Mouse (Mus musculus) MEL (cell line): ENCODE results near the gene Dbnl. TPM values are rescaled to one million over a fixed set of nuclear protein-coding genes. Genes with fewer than 3 reads are reported as not detected.

Source experiments
- DNase-seq: peaks from one replicate; pipeline ENCODE4 v3.0.0; 2011; ENCODE audit warnings: low read depth, low spot score
- H3K27ac ChIP-seq: 2 replicates; pipeline ENCODE4 v1.5.1; 2012; ENCODE audit warnings: low read depth, mild to moderate bottlenecking, control low read depth, low read length, moderate library complexity; ENCODE audit not compliant: control insufficient read depth
- H3K27me3 ChIP-seq, 2 experiments: fragments of 150-350 bp in 1 of 2; sonication (generic) in 1 of 2; 2 replicates each; pipeline ENCODE4 v1.6.1; 2012; ENCODE audit warnings: low read length in 2 of 2, mild to moderate bottlenecking in 2 of 2, improper control_type of control experiment in 1 of 2, moderate library complexity in 1 of 2; ENCODE audit not compliant: insufficient read depth in 2 of 2, control insufficient read depth in 1 of 2
- H3K36me3 ChIP-seq, 2 experiments: 2 replicates each; pipeline ENCODE4 v1.6.1; 2012 to 2014; ENCODE audit warnings: low read length in 2 of 2, improper control_type of control experiment in 1 of 2, inconsistent platforms in 1 of 2, mild to moderate bottlenecking in 1 of 2; ENCODE audit not compliant: insufficient read depth in 2 of 2, control insufficient read depth in 1 of 2
- H3K4me1 ChIP-seq, 2 experiments: fragments of 150-350 bp in 1 of 2; sonication (generic) in 1 of 2; 2 replicates each; pipeline ENCODE4 v1.6.1; 2012; ENCODE audit warnings: low read length in 2 of 2, improper control_type of control experiment in 1 of 2, mild to moderate bottlenecking in 1 of 2; ENCODE audit not compliant: insufficient read depth in 2 of 2, control insufficient read depth in 1 of 2
- H3K4me3 ChIP-seq, 2 experiments: fragments of 150-350 bp in 1 of 2; sonication (generic) in 1 of 2; 2 replicates each; pipeline ENCODE4 v1.5.1; 2012; ENCODE audit warnings: low read depth in 2 of 2, low read length in 2 of 2, mild to moderate bottlenecking in 2 of 2, moderate library complexity in 2 of 2, control low read depth in 1 of 2, improper control_type of control experiment in 1 of 2; ENCODE audit not compliant: control insufficient read depth in 1 of 2, insufficient read depth in 1 of 2
- H3K79me2 ChIP-seq: 2 replicates; pipeline ENCODE4 v1.6.1; 2012; ENCODE audit warnings: mild to moderate bottlenecking, low read length, moderate library complexity; ENCODE audit not compliant: control insufficient read depth, poor library complexity, insufficient read depth
- H3K9ac ChIP-seq: 2 replicates; pipeline ENCODE4 v1.6.1; 2012; ENCODE audit warnings: low read depth, mild to moderate bottlenecking, control low read depth, low read length, moderate library complexity; ENCODE audit not compliant: control insufficient read depth, poor library complexity, severe bottlenecking
- H3K9me3 ChIP-seq: fragments of 150-350 bp; sonication (generic); replicated peaks from 2 replicates; pipeline ENCODE4 v1.6.1; 2012; ENCODE audit warnings: mild to moderate bottlenecking, low read length, improper control_type of control experiment, moderate library complexity; ENCODE audit not compliant: insufficient read depth
- BHLHE40 ChIP-seq: IDR thresholded peaks from 2 replicates; pipeline ENCODE4 v1.6.1; 2012; ENCODE audit warnings: low read depth, mild to moderate bottlenecking, inconsistent platforms, low read length, improper control_type of control experiment, borderline replicate concordance
- CHD1 ChIP-seq: IDR thresholded peaks from 2 replicates; pipeline ENCODE4 v1.6.1; 2012; ENCODE audit warnings: low read depth, mild to moderate bottlenecking, inconsistent platforms, low read length, improper control_type of control experiment
- CHD2 ChIP-seq: IDR thresholded peaks from 2 replicates; pipeline ENCODE4 v1.6.1; 2011; ENCODE audit warnings: low read length, improper control_type of control experiment
- CTCF ChIP-seq, 3 experiments: IDR thresholded peaks in 2 of 3; conservative IDR thresholded peaks in 1 of 3; 2 replicates each; pipeline ENCODE4 v1.5.1; 2011 to 2012; ENCODE audit warnings: low read length in 3 of 3, low read depth in 2 of 3, mild to moderate bottlenecking in 2 of 3, improper control_type of control experiment in 1 of 3, inconsistent platforms in 1 of 3, mixed read lengths in 1 of 3, moderate library complexity in 1 of 3; ENCODE audit not compliant: control insufficient read depth in 1 of 3, insufficient read depth in 1 of 3, poor library complexity in 1 of 3, severe bottlenecking in 1 of 3
- E2F4 ChIP-seq: IDR thresholded peaks from 2 replicates; pipeline ENCODE4 v1.6.1; 2011; ENCODE audit warnings: low read depth, low read length, improper control_type of control experiment, borderline replicate concordance
- ELF1 ChIP-seq: IDR thresholded peaks from 2 replicates; pipeline ENCODE4 v1.6.1; 2014; ENCODE audit warnings: low read depth, mild to moderate bottlenecking, inconsistent platforms, low read length, improper control_type of control experiment, moderate library complexity
- EP300 ChIP-seq, 2 experiments: IDR thresholded peaks; 2 replicates each; pipeline ENCODE4 v1.6.1; 2011; ENCODE audit warnings: improper control_type of control experiment in 2 of 2, low read length in 2 of 2, low read depth in 1 of 2, mild to moderate bottlenecking in 1 of 2
- ETS1 ChIP-seq: IDR thresholded peaks from 2 replicates; pipeline ENCODE4 v1.6.1; 2012; ENCODE audit warnings: low read depth, mild to moderate bottlenecking, inconsistent platforms, low read length, improper control_type of control experiment, moderate library complexity
- GATA1 ChIP-seq: IDR thresholded peaks from 2 replicates; pipeline ENCODE4 v1.6.1; 2011; ENCODE audit warnings: low read depth, low read length, improper control_type of control experiment
- HCFC1 ChIP-seq: IDR thresholded peaks from 2 replicates; pipeline ENCODE4 v1.6.1; 2012; ENCODE audit warnings: low read depth, mild to moderate bottlenecking, inconsistent platforms, low read length, improper control_type of control experiment, moderate library complexity
- JUND ChIP-seq: IDR thresholded peaks from 2 replicates; pipeline ENCODE4 v1.6.1; 2011; ENCODE audit warnings: low read depth, mild to moderate bottlenecking, improper control_type of control experiment, low read length
- MAFK ChIP-seq: IDR thresholded peaks from 2 replicates; pipeline ENCODE4 v1.6.1; 2011; ENCODE audit warnings: low read depth, mild to moderate bottlenecking, low read length, improper control_type of control experiment, borderline replicate concordance
- MAZ ChIP-seq: IDR thresholded peaks from 2 replicates; pipeline ENCODE4 v1.6.1; 2012; ENCODE audit warnings: low read depth, mild to moderate bottlenecking, inconsistent platforms, low read length, improper control_type of control experiment
- MYC ChIP-seq: IDR thresholded peaks from 2 replicates; pipeline ENCODE4 v1.6.1; 2011; ENCODE audit warnings: low read depth, mild to moderate bottlenecking, low read length, improper control_type of control experiment, moderate library complexity
- NRF1 ChIP-seq: IDR thresholded peaks from 2 replicates; pipeline ENCODE4 v1.6.1; 2014; ENCODE audit warnings: low read depth, mild to moderate bottlenecking, inconsistent platforms, low read length, improper control_type of control experiment, moderate library complexity; ENCODE audit not compliant: poor library complexity, insufficient read depth, severe bottlenecking
- POLR2A ChIP-seq, 2 experiments: IDR thresholded peaks; 2 replicates each; pipeline ENCODE4 v1.6.1; 2011 to 2012; ENCODE audit warnings: low read length in 2 of 2, mild to moderate bottlenecking in 2 of 2, control low read depth in 1 of 2, improper control_type of control experiment in 1 of 2, low read depth in 1 of 2, moderate library complexity in 1 of 2; ENCODE audit not compliant: control insufficient read depth in 1 of 2, insufficient read depth in 1 of 2, poor library complexity in 1 of 2
- POLR2AphosphoS2 ChIP-seq: IDR thresholded peaks from 2 replicates; pipeline ENCODE4 v1.6.1; 2011; ENCODE audit warnings: low read length, improper control_type of control experiment
- POLR2AphosphoS5 ChIP-seq: IDR thresholded peaks from 2 replicates; pipeline ENCODE4 v1.6.1; 2012; ENCODE audit warnings: low read depth, borderline replicate concordance, mild to moderate bottlenecking, inconsistent platforms, low read length, moderate library complexity, mixed read lengths
- RAD21 ChIP-seq: IDR thresholded peaks from 2 replicates; pipeline ENCODE4 v1.6.1; 2011; ENCODE audit warnings: mild to moderate bottlenecking, low read depth, low read length, improper control_type of control experiment
- SIN3A ChIP-seq: IDR thresholded peaks from 2 replicates; pipeline ENCODE4 v1.6.1; 2012; ENCODE audit warnings: low read length, improper control_type of control experiment, inconsistent platforms
- SMC3 ChIP-seq: IDR thresholded peaks from 2 replicates; pipeline ENCODE4 v1.6.1; 2011; ENCODE audit warnings: low read depth, low read length, improper control_type of control experiment
- TAL1 ChIP-seq: IDR thresholded peaks from 2 replicates; pipeline ENCODE4 v1.6.1; 2012; ENCODE audit warnings: mild to moderate bottlenecking, inconsistent platforms, low read length, moderate library complexity, mixed read lengths
- TCF12 ChIP-seq: IDR thresholded peaks from 2 replicates; pipeline ENCODE4 v1.6.1; 2014; ENCODE audit warnings: low read depth, mild to moderate bottlenecking, inconsistent platforms, low read length, improper control_type of control experiment, moderate library complexity
- USF1 ChIP-seq: IDR thresholded peaks from 2 replicates; pipeline ENCODE4 v1.6.1; 2014; ENCODE audit warnings: low read depth, mild to moderate bottlenecking, inconsistent platforms, low read length, improper control_type of control experiment, moderate library complexity
- USF2 ChIP-seq, 2 experiments: IDR thresholded peaks; 2 replicates each; pipeline ENCODE4 v1.6.1; 2011 to 2012; ENCODE audit warnings: improper control_type of control experiment in 2 of 2, low read length in 2 of 2, borderline replicate concordance in 1 of 2, inconsistent platforms in 1 of 2, low read depth in 1 of 2, mild to moderate bottlenecking in 1 of 2; ENCODE audit not compliant: insufficient read depth in 1 of 2
- polyA plus RNA-seq, 2 experiments: library from polyadenylated mRNA; stranded (reverse) in 1 of 2; unstranded in 1 of 2; fragments of >175 nt in 1 of 2; fragments of >200 nt in 1 of 2; gene quantifications; 2 replicates each; pipeline versions ENCODE4 v1.2.1 to v1.2.4; 2012; ENCODE audit warnings: low replicate concordance in 2 of 2, low read depth in 1 of 2; ENCODE audit not compliant: insufficient read length in 2 of 2, insufficient read depth in 1 of 2, missing spikeins in 1 of 2
- total RNA-seq: library from RNA; depleted of rRNA; stranded (reverse); fragments of 300-350 nt; gene quantifications from 2 replicates; pipeline ENCODE4 v1.2.3, GENCODE M21; 2012

Dbnl gene
- total and polyA plus RNA-seq, 3 experiments, result 73.5 to 149 TPM; not detected in 1

DNA sequence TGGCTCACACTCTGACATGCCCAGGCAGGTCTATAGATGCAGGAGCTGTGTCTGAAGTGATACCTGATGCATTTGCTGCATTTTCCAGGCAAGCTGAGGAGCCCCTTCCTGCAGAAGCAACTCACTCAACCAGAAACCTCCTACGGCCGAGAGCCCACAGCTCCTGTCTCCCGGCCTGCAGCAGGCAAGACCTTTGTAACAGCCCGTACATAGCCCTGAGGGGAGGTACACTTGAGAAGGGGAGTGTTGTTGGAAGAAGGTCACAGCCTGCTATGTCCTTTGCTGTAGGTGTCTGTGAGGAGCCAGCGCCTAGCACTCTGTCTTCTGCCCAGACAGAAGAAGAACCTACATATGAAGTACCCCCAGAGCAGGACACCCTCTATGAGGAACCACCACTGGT lies 9.6 kb downstream of the Dbnl start:
- DNase-seq, result no peak
- Histone ChIP-seq H3K4me3 (no peak overlapping the region), H3K4me1 (peaks cover 3 to 10% of the 10 kb centered on the region in 2 experiments; a peak in 3 of 4 replicates), H3K36me3 (peaks cover 4 to 6% of the 10 kb centered on the region in 2 experiments), H3K79me2 (no peaks in the 10 kb centered on the region), H3K9me3 (no peaks in the 10 kb centered on the region), H3K27me3 (no peaks in the 10 kb centered on the region), H3K27ac (no peak overlapping the region), H3K9ac (no peak overlapping the region)
- TF ChIP-seq ETS1 (no peak), HCFC1 (no peak), TAL1 (no peak), USF1 (no peak), ELF1 (no peak), CTCF (IDR thresholded peaks at IDR 0.05 in 2 of 3, conservative IDR thresholded peaks at IDR 0.05 in 1 of 3; ENCODE audit: control insufficient read depth in 1 of 3, insufficient read depth in 1 of 3, low read depth in 2 of 3, low read length in 3 of 3, poor library complexity in 1 of 3, severe bottlenecking in 1 of 3) (no peak), USF2 (IDR thresholded peaks at IDR 0.05; ENCODE audit: borderline replicate concordance in 1 of 2, insufficient read depth in 1 of 2, low read depth in 1 of 2, low read length in 2 of 2) (no peak), NRF1 (no peak), EP300 (IDR thresholded peaks at IDR 0.05; ENCODE audit: low read depth in 1 of 2, low read length in 2 of 2) (no peak), POLR2AphosphoS2 (no peak), POLR2A (IDR thresholded peaks at IDR 0.05; ENCODE audit: control insufficient read depth in 1 of 2, insufficient read depth in 1 of 2, low read depth in 1 of 2, low read length in 2 of 2, poor library complexity in 1 of 2) (no peak), MYC (no peak), CHD2 (no peak), GATA1 (no peak), POLR2AphosphoS5 (no peak), E2F4 (no peak)

DNA sequence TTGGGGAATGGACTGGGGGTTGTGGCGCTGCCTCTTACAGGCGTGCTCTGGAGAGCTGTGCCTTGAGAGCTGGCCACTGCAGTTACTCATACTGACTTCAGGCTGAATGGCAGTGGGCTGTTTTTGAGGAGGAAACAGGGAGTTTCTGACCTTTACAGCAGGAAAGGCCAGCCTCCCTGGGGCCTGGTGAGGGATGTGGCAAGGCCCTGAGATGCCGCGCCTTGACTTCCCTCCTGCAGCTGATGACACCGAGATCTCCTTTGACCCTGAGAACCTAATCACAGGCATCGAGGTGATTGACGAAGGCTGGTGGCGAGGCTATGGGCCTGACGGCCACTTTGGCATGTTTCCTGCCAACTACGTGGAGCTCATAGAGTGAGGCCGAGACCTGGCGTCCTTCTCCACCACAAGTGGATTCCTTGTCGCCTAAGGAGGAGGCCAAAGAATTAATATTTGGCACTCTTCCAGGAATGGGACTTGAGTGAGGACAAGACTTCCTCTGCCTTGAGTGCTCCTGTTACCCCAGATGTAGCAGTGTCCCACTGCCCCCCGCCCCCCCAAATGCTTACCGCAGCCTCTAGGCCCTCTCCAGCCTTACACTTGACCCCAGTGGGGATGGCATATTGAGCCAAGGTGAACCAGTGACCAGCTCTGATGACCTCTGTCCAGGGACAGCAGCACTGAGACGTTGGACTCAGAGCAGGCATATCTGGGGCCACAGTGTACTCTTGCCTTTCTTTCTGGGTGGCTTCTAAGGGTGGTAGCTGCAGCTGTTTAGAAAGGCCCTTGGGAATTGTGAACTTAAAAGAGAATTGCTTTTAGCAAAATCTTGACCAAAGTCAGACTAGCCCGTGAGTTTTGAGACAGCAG lies 11.6 kb downstream of the Dbnl start:
- Histone ChIP-seq H3K36me3 (peaks cover 4 to 6% of the 10 kb centered on the region in 2 experiments), H3K27ac (no peak overlapping the region), H3K9me3 (no peaks in the 10 kb centered on the region), H3K27me3 (no peaks in the 10 kb centered on the region), H3K4me1 (peaks cover 6 to 19% of the 10 kb centered on the region in 2 experiments), H3K9ac (no peak overlapping the region), H3K4me3 (no peak overlapping the region), H3K79me2 (no peaks in the 10 kb centered on the region)
- TF ChIP-seq HCFC1 (no peak), CTCF (IDR thresholded peaks at IDR 0.05 in 2 of 3, conservative IDR thresholded peaks at IDR 0.05 in 1 of 3; ENCODE audit: control insufficient read depth in 1 of 3, insufficient read depth in 1 of 3, low read depth in 2 of 3, low read length in 3 of 3, poor library complexity in 1 of 3, severe bottlenecking in 1 of 3) (no peak), E2F4 (no peak), POLR2AphosphoS2 (no peak), JUND (no peak), SIN3A (no peak), MAFK (no peak), POLR2AphosphoS5 (no peak), SMC3 (no peak), TCF12 (no peak), ETS1 (no peak), CHD1 (no peak), ELF1 (no peak), BHLHE40 (no peak), RAD21 (no peak), MAZ (no peak), USF1 (no peak)
- no peak for DNase-seq
